Mouse (Mus musculus): ENCODE results near the gene Podxl2. TPM values are rescaled to one million over a fixed set of nuclear protein-coding genes. Genes with fewer than 3 reads are reported as not detected.

The Podxl2 gene
- total RNA-seq (2021) = 10 to 100 TPM; 15.0 to 18.8 TPM
- long read RNA-seq, experiment 1, transcript Podxl2-210 (8 exons, 2,065 nt) = major isoform, 21 of 38 reads
- long read RNA-seq, experiment 1, transcript Podxl2-207 (2 exons, 633 nt) = minor isoform, 10 of 38 reads
- long read RNA-seq, experiment 1, partial matches to known transcripts = 2 of 38 reads
- long read RNA-seq, experiment 1, other reads (novel, unspliced or antisense) = 5 of 38 reads
- long read RNA-seq, experiment 2, transcript Podxl2-210 (8 exons, 2,065 nt) = major isoform, 12 of 23 reads
- long read RNA-seq, experiment 2, transcript Podxl2-207 (2 exons, 633 nt) = minor isoform, 8 of 23 reads
- long read RNA-seq, experiment 2, partial matches to known transcripts = 0 of 23 reads
- long read RNA-seq, experiment 2, other reads (novel, unspliced or antisense) = 3 of 23 reads

DNA sequence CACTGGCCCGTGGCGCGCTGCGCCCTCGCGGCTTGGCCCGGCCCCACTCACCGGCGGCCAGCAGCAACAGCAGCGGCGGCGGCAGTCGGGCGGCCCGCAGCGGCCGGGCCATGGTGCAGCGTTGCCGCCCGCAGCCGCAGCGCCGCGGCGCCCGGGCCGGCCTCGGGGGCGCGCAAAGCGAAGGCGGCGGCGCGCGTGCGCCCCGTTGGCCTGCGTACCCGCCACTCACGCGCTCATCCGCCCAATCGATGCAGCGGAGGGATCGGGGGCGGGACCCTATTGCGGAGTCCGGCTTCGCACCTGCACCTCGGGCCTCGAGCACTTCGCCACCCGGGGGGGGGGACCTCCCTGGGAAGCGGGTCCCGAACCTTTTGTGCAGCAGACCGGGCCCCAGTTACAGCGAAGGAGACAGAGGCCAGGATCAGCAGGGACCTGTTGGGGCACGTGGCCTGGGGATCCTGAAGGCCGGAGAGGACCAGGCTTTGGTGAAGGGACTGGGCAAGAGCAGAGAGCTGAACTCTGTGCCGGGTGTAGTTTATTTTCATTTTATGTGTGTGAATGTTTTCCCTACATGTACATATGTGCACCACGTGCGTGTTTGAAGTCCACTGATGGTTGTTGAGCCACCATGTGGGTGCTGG lies at the start of gene Podxl2:
Podxl2 (minus strand) TSS at position 177 of the 641 bp plus-strand sequence.
- peak; percentile 64 for DNase-seq

DNA sequence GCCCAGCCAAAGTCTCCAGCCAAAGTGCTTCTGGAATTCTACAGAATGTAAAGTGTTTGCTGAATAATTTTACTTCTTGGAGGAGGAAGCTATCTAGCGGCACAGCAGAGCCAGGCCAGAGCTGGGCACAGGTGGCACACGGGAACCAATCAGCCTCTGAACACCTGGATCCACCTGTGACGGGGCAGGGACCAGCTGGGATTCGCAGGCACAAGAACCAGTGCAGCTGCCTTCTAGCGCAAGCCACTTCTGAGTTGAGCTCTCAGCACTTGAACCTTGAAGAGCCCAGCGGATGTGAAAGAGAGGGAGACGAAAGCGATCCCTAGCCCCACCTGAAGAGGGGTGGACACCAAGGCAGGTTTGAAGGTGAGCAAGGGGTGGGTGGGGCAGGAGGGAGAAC lies 44.0 kb upstream of the Podxl2 start:
- DNase-seq = no peak

DNA sequence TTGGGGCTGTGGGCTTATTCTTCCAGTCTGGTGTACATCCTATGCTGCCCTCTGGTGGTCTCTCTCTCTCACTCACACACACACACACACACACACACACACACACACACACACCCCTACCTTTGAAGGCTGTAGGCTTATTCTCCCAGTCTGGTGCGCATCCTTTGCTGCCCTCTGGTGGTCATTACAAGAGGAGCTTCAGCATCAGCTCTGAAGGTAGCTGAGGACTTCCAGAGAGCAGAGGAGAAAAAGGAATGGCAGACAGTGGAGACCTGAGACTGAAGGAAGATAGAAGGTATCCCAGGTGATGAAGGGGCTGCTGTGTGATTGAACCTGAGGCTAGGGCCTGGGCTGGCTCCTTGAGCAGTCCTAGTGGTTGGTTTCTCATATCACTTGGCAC lies 41.3 kb upstream of the Podxl2 start:
- DNase-seq = peak; percentile 42 to 57

DNA sequence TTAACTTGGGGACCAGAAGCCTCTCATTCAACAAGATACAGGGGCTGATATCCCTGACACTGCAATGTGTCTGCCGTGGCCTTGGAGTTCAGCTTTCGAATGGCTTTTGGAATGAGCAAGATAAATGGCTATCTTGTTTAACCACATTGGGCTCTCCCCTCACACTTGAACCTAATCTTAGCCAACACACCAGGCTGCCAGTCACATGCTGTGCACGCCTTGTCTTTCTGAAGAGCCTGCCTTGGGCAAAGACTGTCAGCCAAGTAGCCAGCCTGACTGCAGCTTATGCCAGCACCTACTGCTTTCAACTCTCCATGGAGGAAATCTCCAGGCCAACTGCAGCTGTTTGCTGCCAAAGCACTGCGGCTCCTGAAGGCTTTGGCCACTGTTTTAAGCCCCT lies 40.7 kb upstream of the Podxl2 start:
- peak; percentile 75 to 84 for DNase-seq

DNA sequence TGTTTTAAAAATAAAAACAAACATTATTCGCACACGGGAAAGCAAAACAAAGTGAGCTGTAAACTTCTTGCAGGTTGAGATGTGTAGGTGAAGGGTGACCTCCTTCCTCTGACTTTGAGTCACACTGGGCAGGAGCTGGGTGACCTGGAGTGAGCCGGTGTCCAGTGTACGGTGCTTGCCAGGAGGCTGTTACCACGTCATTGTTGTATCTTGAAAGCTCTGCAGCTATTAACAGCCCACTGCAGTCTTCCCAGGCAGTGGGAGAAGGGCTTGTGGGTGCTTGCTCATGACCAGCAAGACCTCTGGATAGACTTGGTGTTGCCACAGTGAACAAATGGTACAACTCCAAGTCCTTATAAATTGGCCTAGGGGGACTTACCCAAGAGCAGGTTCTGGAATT lies 40.0 kb upstream of the Podxl2 start:
- DNase-seq = peak; percentile 56 to 75

DNA sequence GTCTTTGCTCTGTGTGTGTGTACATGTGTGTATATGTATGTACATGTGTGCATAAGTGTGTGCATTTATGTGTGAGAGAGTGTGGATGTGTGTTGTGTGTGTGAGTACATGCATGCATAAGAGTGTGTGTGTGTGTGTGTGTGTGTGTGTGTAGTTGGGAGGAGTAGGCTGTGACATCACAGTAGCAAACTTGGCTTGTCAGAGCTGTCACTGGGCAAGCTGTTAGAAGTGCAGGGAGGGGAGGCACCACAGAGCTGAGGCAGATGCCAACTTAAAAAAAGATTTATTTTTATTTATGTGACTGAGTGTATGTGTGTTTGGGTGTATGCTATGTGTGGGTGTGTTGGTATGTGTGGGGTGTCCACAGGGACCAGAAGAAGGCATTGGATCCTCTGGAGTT lies 38.6 kb upstream of the Podxl2 start:
- DNase-seq = no peak

DNA sequence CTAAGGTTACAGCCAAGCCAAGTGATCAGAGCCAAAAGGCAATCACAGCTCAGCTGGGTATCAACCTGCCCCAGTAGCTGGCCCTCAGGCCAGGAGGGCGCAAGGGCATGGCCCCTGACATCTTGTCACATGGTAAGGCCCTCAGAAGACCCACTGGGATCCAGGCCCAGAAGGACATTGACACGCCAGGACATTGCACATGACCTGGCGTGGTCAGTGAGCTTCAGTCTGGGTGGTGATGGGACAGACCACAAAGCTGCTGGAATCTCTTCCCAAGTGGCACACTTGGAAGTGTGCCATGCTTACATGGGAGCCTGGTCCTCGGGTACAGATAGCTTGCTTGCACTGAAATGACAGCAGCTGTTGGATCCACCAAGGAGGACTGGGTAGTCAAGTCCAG lies 38.2 kb upstream of the Podxl2 start:
- DNase-seq = peak; percentile 65

DNA sequence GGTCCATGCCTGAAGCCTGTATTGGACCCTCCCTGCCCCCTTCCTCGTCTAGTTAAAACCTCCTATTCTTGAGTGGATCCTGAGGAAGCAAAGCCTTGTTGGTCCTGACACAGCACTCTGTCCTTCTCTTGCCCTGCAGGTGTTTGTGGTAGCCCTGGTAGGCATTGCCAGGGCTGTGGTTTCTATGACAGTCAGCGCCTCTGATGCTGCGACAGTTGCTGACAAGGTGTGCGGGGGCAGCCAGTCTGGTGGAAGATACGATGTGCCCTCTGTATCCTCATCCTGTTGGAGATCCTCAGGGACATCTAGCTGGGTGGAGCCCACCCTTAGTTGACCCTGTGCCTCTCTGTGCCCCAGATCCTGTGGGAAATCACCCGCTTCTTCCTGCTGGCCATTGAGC lies 34.3 kb upstream of the Podxl2 start:
- no peak for DNase-seq

DNA sequence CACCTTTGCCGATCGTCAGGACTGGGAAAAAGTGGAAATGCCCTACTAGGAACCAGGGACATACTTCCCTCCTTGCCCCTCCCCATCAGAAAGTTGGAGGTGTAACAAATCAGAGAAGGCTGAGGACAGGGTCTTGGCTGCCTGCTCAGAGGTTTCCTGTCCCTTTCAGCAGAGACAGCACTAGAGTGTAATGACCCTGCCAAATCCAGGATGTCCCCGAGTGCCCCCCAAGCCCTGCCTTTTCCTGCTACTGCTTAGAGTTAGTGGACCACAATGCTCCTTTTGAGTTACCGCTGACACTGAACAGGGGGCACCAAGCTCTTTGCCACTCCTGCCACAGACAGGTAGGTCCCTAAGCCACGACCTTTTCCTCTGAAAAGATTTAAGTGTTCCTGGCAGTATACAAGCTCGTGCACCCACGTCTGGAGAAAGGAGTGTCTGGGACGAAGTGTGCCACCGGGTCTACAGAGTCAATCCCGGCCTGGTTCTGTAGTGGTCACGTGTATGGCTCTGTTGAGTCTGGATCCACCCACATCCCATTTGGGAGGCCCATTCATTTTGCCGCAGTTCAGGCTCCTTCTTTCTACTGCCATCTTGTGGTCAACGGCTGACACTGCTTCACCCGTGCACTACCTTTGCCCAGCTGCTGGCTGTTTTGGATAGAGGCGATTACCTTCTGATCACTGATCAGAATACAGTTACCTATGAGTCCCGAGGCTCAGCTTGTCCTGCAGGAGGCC lies 31.7 kb upstream of the Podxl2 start:
- peak; percentile 73 to 77 for DNase-seq

DNA sequence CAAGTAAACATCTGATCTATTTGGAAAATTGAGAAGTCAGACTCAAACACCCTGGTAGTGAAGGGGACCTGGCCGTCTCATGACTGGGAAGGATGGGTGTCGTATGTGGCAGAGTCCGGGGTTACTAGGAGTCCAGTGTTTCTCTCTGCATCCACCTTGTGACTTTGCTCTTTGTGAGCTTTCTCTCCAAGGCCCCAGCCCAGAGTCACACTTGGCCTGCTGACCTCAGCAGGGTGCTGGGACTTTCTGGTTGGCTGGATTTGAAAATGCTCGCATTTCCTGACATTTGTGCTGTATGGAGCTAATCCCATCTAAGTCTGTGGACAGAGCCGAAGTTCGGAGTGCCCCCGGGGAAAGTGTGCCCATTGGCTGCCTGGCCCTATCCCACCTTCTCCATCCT lies 30.2 kb upstream of the Podxl2 start:
- no peak for DNase-seq

DNA sequence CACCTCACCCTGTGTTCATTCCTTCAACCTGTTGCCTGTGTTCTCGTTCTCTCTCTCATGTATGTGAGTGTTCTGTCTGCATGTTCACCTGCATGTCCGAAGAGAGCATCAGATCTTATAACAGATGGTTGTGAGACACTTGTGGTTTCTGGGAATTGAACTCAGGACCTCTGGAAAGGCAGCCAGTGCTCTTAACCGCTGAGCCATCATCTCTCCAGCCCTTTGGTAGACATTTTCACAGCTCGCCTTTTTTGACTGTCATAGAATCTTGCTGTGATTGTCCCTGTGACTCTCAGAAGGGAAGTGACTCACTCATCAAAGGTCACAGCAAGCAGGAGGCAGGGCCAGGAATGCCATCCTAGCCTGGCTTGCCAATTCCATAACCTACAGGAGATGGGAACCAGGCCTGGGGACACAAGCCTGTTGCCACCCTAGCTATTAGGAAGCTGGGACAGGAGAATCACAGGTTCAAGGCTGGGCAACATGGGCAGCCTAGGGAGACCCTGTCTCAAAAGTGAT lies 29.7 kb upstream of the Podxl2 start:
- DNase-seq = peak in 1 of 2 experiments; percentile 29

DNA sequence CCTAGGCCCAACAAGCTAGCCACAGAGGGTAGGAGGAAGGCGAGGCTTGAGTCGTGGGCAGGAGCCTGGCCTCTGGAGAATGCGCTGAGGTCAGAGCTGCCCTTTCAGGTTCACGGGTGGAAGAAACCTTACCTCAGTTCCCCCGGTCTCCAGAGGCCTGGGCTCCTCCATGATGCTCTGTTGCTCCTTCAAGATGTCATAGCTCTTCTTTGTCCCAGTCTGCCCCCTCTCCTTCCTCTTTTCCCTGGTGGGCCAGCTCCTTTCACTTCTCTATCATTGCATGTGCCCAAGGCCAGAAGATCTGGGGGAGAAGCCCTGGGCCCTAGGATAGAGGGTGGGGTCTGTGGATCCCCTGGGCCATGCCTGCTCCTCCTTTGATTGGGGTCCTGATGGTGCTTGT lies 28.9 kb upstream of the Podxl2 start:
- no peak for DNase-seq

DNA sequence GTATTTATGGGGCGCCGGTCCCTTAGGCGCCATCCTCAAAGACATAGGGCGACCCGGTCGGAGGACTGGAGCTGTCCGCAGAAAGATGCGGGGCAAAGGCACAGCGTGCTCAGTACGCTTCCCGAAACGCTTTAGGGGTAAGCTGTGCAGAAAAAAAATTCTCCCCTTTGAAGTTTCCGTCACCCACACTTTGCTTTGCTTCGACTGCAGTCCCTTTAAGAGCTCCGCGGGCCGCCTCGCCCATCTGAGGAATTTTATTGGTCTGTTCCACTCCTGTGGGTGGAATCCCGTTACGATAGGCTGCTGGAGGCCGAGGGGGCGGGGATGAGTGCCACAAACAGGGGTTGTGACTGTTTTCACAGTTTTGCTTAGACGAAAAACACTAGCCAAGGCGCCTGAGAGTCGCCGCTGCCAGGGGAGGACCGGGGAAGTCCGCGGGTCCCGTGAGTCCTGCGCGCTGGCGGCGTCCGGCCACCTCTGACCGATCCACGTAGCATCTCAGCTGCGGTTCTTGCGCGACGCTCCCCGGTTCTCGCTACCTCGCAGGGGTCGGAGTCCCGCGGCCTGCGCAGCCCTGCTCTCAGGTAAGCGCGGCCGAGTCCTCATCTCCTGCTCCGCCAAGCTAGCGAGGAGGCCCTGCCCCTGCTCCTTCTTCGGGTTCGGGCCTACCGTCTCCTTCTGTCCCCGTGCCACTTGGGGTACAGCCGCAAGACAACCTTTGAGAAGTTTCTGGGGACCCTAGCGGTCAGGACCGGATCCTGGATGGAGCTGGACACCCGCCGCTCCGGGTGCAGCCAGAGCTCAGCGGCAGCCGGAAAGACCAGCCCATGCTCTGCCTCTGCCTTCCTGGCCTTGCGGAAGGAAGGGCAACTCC lies 27.3 kb upstream of the Podxl2 start, which contains the start of gene Tpra1:
Tpra1 (plus strand) TSS at position 305 of the 874 bp plus-strand sequence.
- DNase-seq = peak; percentile 96 to 97

DNA sequence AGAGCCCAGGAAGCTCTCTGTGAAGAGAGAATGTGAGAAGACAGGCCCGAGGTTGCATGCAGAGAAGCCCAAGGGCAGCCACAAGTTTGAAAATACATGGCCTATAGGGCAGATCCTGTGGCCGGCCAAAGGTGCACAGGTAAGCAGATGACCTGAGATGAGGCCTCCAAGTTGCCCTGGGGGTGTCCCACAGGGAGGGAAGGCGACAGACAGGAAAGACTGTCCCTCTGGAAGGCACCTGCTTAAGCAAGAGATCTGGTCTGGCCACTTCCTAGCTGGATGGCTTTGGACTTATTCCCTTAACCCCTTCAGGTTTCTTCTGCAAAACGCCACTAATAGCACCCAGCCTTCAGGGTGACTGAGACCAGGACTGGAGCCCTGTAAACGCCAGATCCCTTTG lies 26.6 kb upstream of the Podxl2 start:
- no peak for DNase-seq

DNA sequence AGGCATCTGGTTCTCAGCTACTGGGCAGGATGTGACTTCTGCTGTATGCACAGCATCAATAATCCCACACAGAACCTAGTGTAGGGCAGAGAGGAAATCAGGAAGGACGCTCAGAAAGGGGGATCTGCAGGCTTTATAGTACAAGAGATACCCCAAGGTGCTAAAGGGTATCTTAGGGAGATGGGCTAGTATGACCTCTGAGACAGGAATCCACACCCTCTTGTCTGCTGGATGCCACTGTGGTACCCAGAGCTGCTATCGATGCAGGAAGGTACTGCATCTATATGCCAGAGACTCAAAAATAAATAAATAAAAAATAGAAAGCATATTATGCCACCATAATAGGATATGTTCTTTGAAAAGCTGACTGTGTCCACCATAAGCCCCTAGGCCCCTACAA lies 24.8 kb upstream of the Podxl2 start:
- no peak for DNase-seq

DNA sequence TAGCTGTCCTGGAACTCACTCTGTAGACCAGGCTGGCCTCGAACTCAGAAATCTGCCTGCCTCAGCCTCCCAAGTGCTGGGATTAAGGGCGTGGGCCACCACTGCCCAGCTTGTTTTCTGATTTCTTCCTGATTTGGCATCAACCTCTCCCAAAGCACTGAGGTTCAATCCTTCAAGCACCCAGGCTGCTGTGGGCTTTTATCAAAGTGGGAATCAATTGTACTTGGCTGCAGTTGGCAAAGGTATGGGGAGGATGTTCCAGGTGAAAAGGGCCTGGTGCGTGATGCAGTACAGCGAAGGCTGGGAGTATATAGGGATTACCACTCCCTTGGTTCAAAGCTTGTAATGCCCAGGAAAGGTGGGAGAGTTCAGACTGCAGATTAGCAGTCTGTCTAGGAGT lies 24.2 kb upstream of the Podxl2 start:
- no peak for DNase-seq

DNA sequence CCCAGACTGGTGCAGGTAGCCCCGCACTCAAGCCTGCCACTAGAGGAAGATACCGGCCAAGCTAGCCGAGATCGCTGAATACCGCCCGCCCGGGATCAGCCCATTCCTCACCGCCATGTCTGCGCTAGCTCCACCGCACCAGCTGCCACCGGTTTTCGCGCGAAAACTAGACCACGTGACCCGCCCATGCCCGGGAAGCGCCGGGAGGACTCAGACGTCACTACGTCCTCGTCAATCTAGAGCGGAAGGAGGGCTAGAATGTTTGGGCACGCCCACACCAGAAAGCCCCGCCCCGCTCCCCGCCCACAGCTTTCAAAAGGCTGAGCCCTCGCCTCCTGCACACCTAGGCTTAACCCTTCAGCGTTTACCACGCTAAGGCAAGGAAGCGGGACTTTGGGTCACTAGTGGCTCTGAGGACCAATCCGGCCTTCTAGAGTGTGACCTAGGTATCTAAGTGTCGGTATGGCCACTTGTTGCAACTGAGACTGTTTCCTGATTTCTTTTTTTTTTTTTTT lies 23.7 kb upstream of the Podxl2 start, which contains the start of gene Mcm2:
Mcm2 (minus strand) TSS at position 247 of the 515 bp plus-strand sequence.
- DNase-seq = peak; percentile 96 to 99

DNA sequence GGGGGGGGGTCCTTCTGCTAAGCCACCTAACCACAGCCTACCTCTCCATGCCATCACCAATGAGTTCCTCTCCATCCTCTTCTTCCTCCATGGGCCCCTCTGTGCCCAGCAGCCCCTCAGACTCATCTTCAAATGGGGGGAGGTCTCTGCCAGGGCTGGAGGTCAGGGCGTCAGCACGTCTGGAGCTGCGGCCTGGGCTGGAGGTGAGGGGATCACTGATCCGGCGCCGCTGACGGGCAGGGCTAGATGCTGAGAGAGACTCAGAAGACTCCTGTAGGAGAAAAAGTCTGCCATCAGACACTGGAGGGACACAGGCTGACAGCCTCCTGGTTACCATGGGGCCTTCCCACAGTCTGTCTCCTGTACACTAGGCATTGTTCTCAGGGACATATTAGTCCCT lies 22.4 kb upstream of the Podxl2 start:
- DNase-seq = no peak

DNA sequence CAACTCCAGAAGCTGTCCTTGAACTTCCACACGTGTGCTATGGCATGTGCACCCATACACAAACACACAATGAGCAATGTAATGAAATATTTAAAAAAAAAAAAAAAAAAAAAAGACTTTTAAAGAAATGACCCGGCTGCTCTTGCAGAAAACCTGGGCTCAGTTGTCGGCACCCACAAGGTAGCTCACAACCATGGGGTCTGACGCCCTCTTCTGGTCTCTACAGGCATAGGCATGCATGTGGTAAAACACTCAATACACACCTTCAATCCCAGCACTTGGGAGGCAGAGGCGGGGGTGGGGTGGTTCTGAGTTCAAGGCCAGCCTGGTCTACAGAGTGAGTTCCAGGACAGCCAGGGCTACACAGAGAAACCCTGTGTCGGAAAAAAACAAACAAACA lies 21.1 kb upstream of the Podxl2 start:
- DNase-seq = no peak

DNA sequence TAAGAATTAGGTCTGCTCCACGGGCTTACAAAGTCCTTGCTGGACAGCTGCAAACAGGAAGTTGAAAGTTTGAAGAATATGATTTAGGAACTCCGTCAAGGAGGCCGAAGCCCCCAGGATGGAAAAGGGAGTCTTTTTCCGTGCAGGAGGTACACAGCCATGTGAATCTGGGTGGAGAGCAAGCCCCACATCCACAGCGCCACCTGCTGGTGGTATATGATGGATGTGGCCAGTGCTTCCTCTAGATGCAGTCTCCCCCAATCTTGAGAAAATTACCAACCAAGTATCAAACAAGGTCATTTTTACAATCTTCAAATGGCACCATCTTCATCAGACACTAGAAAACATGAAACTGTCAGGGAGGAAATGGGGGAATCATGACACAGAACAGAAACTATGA lies 18.7 kb upstream of the Podxl2 start:
- DNase-seq = peak in 1 of 2 experiments; percentile 70

DNA sequence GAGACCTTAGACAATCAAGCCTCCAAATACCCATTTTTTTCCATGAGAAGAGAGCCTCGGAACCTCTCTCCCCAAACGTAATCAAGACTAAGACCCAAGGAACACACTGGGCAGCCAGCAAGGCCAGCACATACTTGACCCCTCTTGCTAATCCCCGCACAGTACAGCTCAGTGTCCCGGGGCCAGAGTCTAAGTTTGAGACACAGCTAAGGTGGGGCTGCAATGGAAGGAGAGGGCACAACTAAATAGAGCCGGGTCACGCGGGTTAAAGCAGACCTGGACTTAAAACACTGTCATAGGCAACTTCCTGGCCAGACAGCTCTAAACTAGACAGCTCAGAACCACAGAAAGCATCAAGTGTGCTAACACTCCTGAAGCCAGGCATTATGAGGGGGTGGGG lies 16.0 kb upstream of the Podxl2 start:
- DNase-seq = no peak
